Comparison of ENCODE assay signal across 9 mouse cellular contexts in genomic region chr3:88624324-88624723, GRCm38 (mm10). TPM values are rescaled to one million over a fixed set of nuclear protein-coding genes. Genes with fewer than 3 reads are reported as not detected.
DNase-seq lines count a peak whose midpoint lies in the region; ATAC-seq and TF ChIP-seq lines count a peak whose summit lies in the region.
"Had no signal": no experiment of that assay in that cellular context is flagged by ENCODE, and none has a peak within 500 bp of the region (broad histone marks: within the 10 kb centered on the region; RNA-seq: fewer than 3 reads in every experiment).

No protein-coding gene starts in this region.

- no peak for TF ChIP-seq RAD21 in MEL (IDR thresholded peaks at IDR 0.05; ENCODE audit: low read depth, low read length)

- peak overlapping the region; percentile 78 to 87 for H3K4me3 ChIP-seq in MEL (ENCODE audit: control insufficient read depth in 1 of 2, insufficient read depth in 1 of 2, low read depth in 2 of 2, low read length in 2 of 2)
- peak overlapping the region; percentile 82 for H3K4me3 ChIP-seq in forebrain, embryonic 10.5 days
- H3K4me3 ChIP-seq in limb, embryonic 12.5 days (replicated peaks) = peak overlapping the region; percentile 87
- peak overlapping the region; percentile 95 for H3K4me3 ChIP-seq in stomach, embryonic 14.5 days (ENCODE audit: low read depth, low read length)

- H3K4me2 ChIP-seq in limb, embryonic 12.5 days = peak overlapping the region; percentile 96
- H3K4me2 ChIP-seq in stomach, embryonic 14.5 days (replicated peaks; ENCODE audit: low read depth, low read length) = peak overlapping the region; percentile 92

- no peaks in the 10 kb centered on the region for H3K9me3 ChIP-seq in MEL (replicated peaks; ENCODE audit: insufficient read depth, low read length)
- H3K9me3 ChIP-seq in forebrain, embryonic 10.5 days = no peaks in the 10 kb centered on the region
- no peaks in the 10 kb centered on the region for H3K9me3 ChIP-seq in limb, embryonic 12.5 days
- H3K9me3 ChIP-seq in stomach, embryonic 14.5 days (ENCODE audit: control insufficient read depth, low read depth, low read length) = no peaks in the 10 kb centered on the region

- DNase-seq in frontal cortex, postnatal 10 days (ENCODE audit: low spot score in 2 of 2) = peak; percentile 12 to 28
- no peak for DNase-seq in MEL (ENCODE audit: low read depth, low spot score)
- no peak for DNase-seq in forebrain, embryonic 10.5 days (ENCODE audit: extremely low spot score, low spot score)
- no peak for DNase-seq in thymus, postnatal 25 days
- DNase-seq in lung, postnatal 4 days = no peak

- peak overlapping the region; percentile 97 for H3K27ac ChIP-seq in MEL (ENCODE audit: control insufficient read depth, low read depth, low read length)
- peak overlapping the region; percentile 99 for H3K27ac ChIP-seq in forebrain, embryonic 10.5 days
- peak overlapping the region; percentile 97; the same call in 1 of the 2 replicates for H3K27ac ChIP-seq in limb, embryonic 12.5 days
- H3K27ac ChIP-seq in stomach, embryonic 14.5 days (ENCODE audit: low read length) = peak overlapping the region; percentile 99

- no peak for TF ChIP-seq EP300 in MEL (IDR thresholded peaks at IDR 0.05; ENCODE audit: low read depth in 1 of 2, low read length in 2 of 2)

- peaks cover 44 to 58% of the 10 kb centered on the region in 2 experiments for H3K4me1 ChIP-seq in MEL (ENCODE audit: control insufficient read depth in 1 of 2, insufficient read depth in 2 of 2, low read length in 2 of 2)
- H3K4me1 ChIP-seq in forebrain, embryonic 10.5 days = peaks cover 83% of the 10 kb centered on the region
- peaks cover 42% of the 10 kb centered on the region for H3K4me1 ChIP-seq in limb, embryonic 12.5 days (replicated peaks)
- peaks cover 40% of the 10 kb centered on the region for H3K4me1 ChIP-seq in stomach, embryonic 14.5 days (ENCODE audit: control insufficient read depth, insufficient read depth, low read length)

- WGBS in forebrain, embryonic 10.5 days = 38% methylated on average over 4 of the region's 4 CpGs
- WGBS in limb, embryonic 12.5 days = 39% methylated on average over 4 of the region's 4 CpGs
- WGBS in stomach, embryonic 14.5 days = 21% methylated on average over 4 of the region's 4 CpGs

- peak overlapping the region; percentile 85 for H3K9ac ChIP-seq in MEL (ENCODE audit: control insufficient read depth, low read depth, low read length, poor library complexity, severe bottlenecking)
- peak overlapping the region; percentile 97; the same call in 1 of the 2 replicates for H3K9ac ChIP-seq in limb, embryonic 12.5 days (replicated peaks)
- H3K9ac ChIP-seq in stomach, embryonic 14.5 days (replicated peaks; ENCODE audit: low read depth, low read length) = peak overlapping the region; percentile 96

- H3K79me2 ChIP-seq in MEL (ENCODE audit: control insufficient read depth, insufficient read depth, low read length, poor library complexity) = peaks cover 92% of the 10 kb centered on the region

- no peaks in the 10 kb centered on the region for H3K27me3 ChIP-seq in MEL (ENCODE audit: control insufficient read depth in 1 of 2, insufficient read depth in 2 of 2, low read length in 2 of 2)
- no peaks in the 10 kb centered on the region for H3K27me3 ChIP-seq in forebrain, embryonic 10.5 days (ENCODE audit: poor library complexity, severe bottlenecking)
- no peaks in the 10 kb centered on the region for H3K27me3 ChIP-seq in limb, embryonic 12.5 days
- H3K27me3 ChIP-seq in stomach, embryonic 14.5 days (ENCODE audit: control insufficient read depth, insufficient read depth, low read length) = no peaks in the 10 kb centered on the region

- peaks cover 14 to 53% of the 10 kb centered on the region in 2 experiments for H3K36me3 ChIP-seq in MEL (ENCODE audit: control insufficient read depth in 1 of 2, insufficient read depth in 2 of 2, low read length in 2 of 2)
- peaks cover 50% of the 10 kb centered on the region for H3K36me3 ChIP-seq in forebrain, embryonic 10.5 days (replicated peaks)
- peaks cover 43% of the 10 kb centered on the region for H3K36me3 ChIP-seq in limb, embryonic 12.5 days
- H3K36me3 ChIP-seq in stomach, embryonic 14.5 days (ENCODE audit: control insufficient read depth, insufficient read depth, low read length) = peaks cover 18% of the 10 kb centered on the region

- no peak for ATAC-seq in frontal cortex, adult (ENCODE audit: low TSS enrichment)
- no peak for ATAC-seq in limb, embryonic 12.5 days (ENCODE audit: insufficient number of reproducible peaks, insufficient read depth, low FRiP score, low TSS enrichment, low read depth)
- no peak for ATAC-seq in stomach, embryonic 14.5 days (ENCODE audit: insufficient number of reproducible peaks, insufficient read depth, low FRiP score, low read depth)

- TF ChIP-seq POLR2A in MEL (IDR thresholded peaks at IDR 0.05; ENCODE audit: control insufficient read depth in 1 of 2, insufficient read depth in 1 of 2, low read depth in 1 of 2, low read length in 2 of 2, poor library complexity in 1 of 2) = no peak

- no peak for TF ChIP-seq CTCF in MEL (IDR thresholded peaks at IDR 0.05 in 2 of 3, conservative IDR thresholded peaks at IDR 0.05 in 1 of 3; ENCODE audit: control insufficient read depth in 1 of 3, insufficient read depth in 1 of 3, low read depth in 2 of 3, low read length in 3 of 3, poor library complexity in 1 of 3, severe bottlenecking in 1 of 3)

TF ChIP-seq in MEL, 35 proteins besides CTCF, POLR2A, EP300 and RAD21:
- TF ChIP-seq RCOR1 (IDR thresholded peaks at IDR 0.05; ENCODE audit: low read depth, low read length) (no peak), MEF2A (IDR thresholded peaks at IDR 0.05; ENCODE audit: extremely low read depth, insufficient replicate concordance, low read depth, low read length, poor library complexity, severe bottlenecking) (no peak), POLR2AphosphoS2 (IDR thresholded peaks at IDR 0.05; ENCODE audit: low read length) (no peak), MAFK (IDR thresholded peaks at IDR 0.05; ENCODE audit: borderline replicate concordance, low read depth, low read length) (no peak), NELFE (IDR thresholded peaks at IDR 0.05; ENCODE audit: low read depth, low read length) (no peak), MXI1 (IDR thresholded peaks at IDR 0.05; ENCODE audit: low read depth, low read length) (no peak), MAX (IDR thresholded peaks at IDR 0.05; ENCODE audit: low read length) (no peak)

RNA-seq across cellular contexts. Expression of gene Arhgef2, which starts 18.6 kb away (rescaled TPM):
- total RNA-seq in MEL (2012; rRNA removed) = 113 and 131 TPM in 2 replicates
- 100 to 1,000 TPM in 1 of 2 experiments, not detected in 1; 183 TPM for polyA plus RNA-seq in MEL (2012; ENCODE audit: insufficient read depth in 1 of 2, insufficient read length in 2 of 2, low read depth in 1 of 2, low replicate concordance in 2 of 2, missing spikeins in 1 of 2)
- polyA plus RNA-seq in forebrain, embryonic 10.5 days (2016; fragmentation: Nextera tagmentation; extraction: Ambion mirVana) = 79.3 and 92.6 TPM in 2 replicates
- polyA plus RNA-seq in limb, embryonic 12.5 days (2016; fragmentation: Nextera tagmentation; extraction: Ambion mirVana) = 122 and 123 TPM in 2 replicates
- 108 and 119 TPM in 2 replicates for polyA plus RNA-seq in stomach, embryonic 14.5 days (2014; fragmentation: Nextera tagmentation; extraction: Ambion mirVana)

RNA-seq across cellular contexts. Expression of gene Rxfp4, which starts 28.6 kb away (rescaled TPM):
- total RNA-seq in MEL (2012; rRNA removed) = 0.08 TPM in 1 of 2 replicates, not detected in the other
- under 1 TPM in 1 of 2 experiments, not detected in 1; 0.06 TPM for polyA plus RNA-seq in MEL (2012; ENCODE audit: insufficient read depth in 1 of 2, insufficient read length in 2 of 2, low read depth in 1 of 2, low replicate concordance in 2 of 2, missing spikeins in 1 of 2)
- polyA plus RNA-seq in forebrain, embryonic 10.5 days (2016; fragmentation: Nextera tagmentation; extraction: Ambion mirVana) = not detected in 2 replicates
- not detected in 2 replicates for polyA plus RNA-seq in limb, embryonic 12.5 days (2016; fragmentation: Nextera tagmentation; extraction: Ambion mirVana)
- not detected in 2 replicates for polyA plus RNA-seq in stomach, embryonic 14.5 days (2014; fragmentation: Nextera tagmentation; extraction: Ambion mirVana)
- polyA plus RNA-seq: testis, adult 2 months had no signal

RNA-seq across cellular contexts. Expression of gene Ssr2, which starts 48.6 kb away (rescaled TPM):
- total RNA-seq in MEL (2012; rRNA removed) = 500 and 594 TPM in 2 replicates
- 100 to 1,000 TPM; 176 to 706 TPM for polyA plus RNA-seq in MEL (2012; ENCODE audit: insufficient read depth in 1 of 2, insufficient read length in 2 of 2, low read depth in 1 of 2, low replicate concordance in 2 of 2, missing spikeins in 1 of 2)
- polyA plus RNA-seq in forebrain, embryonic 10.5 days (2016; fragmentation: Nextera tagmentation; extraction: Ambion mirVana) = 174 and 188 TPM in 2 replicates
- 184 and 190 TPM in 2 replicates for polyA plus RNA-seq in limb, embryonic 12.5 days (2016; fragmentation: Nextera tagmentation; extraction: Ambion mirVana)
- polyA plus RNA-seq in stomach, embryonic 14.5 days (2014; fragmentation: Nextera tagmentation; extraction: Ambion mirVana) = 295 and 301 TPM in 2 replicates

Comparison
In these comparisons a context has a peak if more than half of its experiments do, and no peak if none do; other contexts are left out.
1. DNase-seq: peak in frontal cortex, postnatal 10 days (2 of 2); none in MEL (single experiment), forebrain, embryonic 10.5 days (single experiment), thymus, postnatal 25 days (single experiment) and lung, postnatal 4 days (0 of 2).
2. Peak in every context shown above with its lines, with median percentiles within 50 percentile points of each other: H3K27ac ChIP-seq, H3K4me3 ChIP-seq and H3K9ac ChIP-seq.